ENCODE assay signal across 9 mouse cellular contexts in genomic region chr7:131553771-131554175, GRCm38 (mm10). TPM values are rescaled to one million over a fixed set of nuclear protein-coding genes. Genes with fewer than 3 reads are reported as not detected.
DNase-seq lines count a peak whose midpoint lies in the region; ATAC-seq lines count a peak whose summit lies in the region.
"Had no signal": no experiment of that assay in that cellular context is flagged by ENCODE, and none has a peak within 500 bp of the region (broad histone marks: within the 10 kb centered on the region; RNA-seq: fewer than 3 reads in every experiment).

No protein-coding gene starts in this region.

- peak; percentile 70 for DNase-seq in neural tube, embryonic 11.5 days (ENCODE audit: low spot score)
- DNase-seq in neural tube, embryonic 10.5 days (ENCODE audit: extremely low spot score, low spot score): no peak
- no peak for DNase-seq in liver, embryonic 13.5 days
- no peak for DNase-seq in layer of hippocampus, postnatal 14 days (ENCODE audit: low spot score in 2 of 2)
- DNase-seq in left cerebral cortex, postnatal 14 days (ENCODE audit: low spot score in 2 of 2): no peak

- peaks cover 97% of the 10 kb centered on the region for H3K27me3 ChIP-seq in neural tube, embryonic 11.5 days (ENCODE audit: control insufficient read depth, insufficient read depth, low read length)
- H3K27me3 ChIP-seq in hindbrain, embryonic 13.5 days: peaks cover 98% of the 10 kb centered on the region
- H3K27me3 ChIP-seq in liver, embryonic 13.5 days: peaks cover 100% of the 10 kb centered on the region
- peaks cover 100% of the 10 kb centered on the region for H3K27me3 ChIP-seq in neural tube, embryonic 13.5 days

- no peak overlapping the region for H3K27ac ChIP-seq in neural tube, embryonic 11.5 days (ENCODE audit: low read depth, low read length)
- peak overlapping the region; percentile 61; the same call in 1 of the 2 replicates for H3K27ac ChIP-seq in hindbrain, embryonic 13.5 days
- no peak overlapping the region for H3K27ac ChIP-seq in liver, embryonic 13.5 days
- H3K27ac ChIP-seq in neural tube, embryonic 13.5 days (replicated peaks): no peak overlapping the region

- peak overlapping the region; percentile 33 for H3K4me3 ChIP-seq in neural tube, embryonic 11.5 days (ENCODE audit: low read depth, low read length)
- H3K4me3 ChIP-seq in hindbrain, embryonic 13.5 days: peak overlapping the region; percentile 32
- peak overlapping the region; percentile 31 for H3K4me3 ChIP-seq in liver, embryonic 13.5 days (replicated peaks)
- peak overlapping the region; percentile 29 for H3K4me3 ChIP-seq in neural tube, embryonic 13.5 days

- intact Hi-C loops in left cerebral cortex, postnatal 14 days (cut with DNase I): no loop called here

- under 1% methylated on average over 39 of the region's 39 CpGs for WGBS in neural tube, embryonic 11.5 days
- WGBS in hindbrain, embryonic 13.5 days: 0% methylated on average over 39 of the region's 39 CpGs
- under 1% methylated on average over 32 of the region's 39 CpGs for WGBS in liver, embryonic 13.5 days (ENCODE audit: insufficient replicate concordance)
- under 1% methylated on average over 39 of the region's 39 CpGs for WGBS in neural tube, embryonic 13.5 days

- peak overlapping the region; percentile 49 for H3K4me2 ChIP-seq in neural tube, embryonic 11.5 days (ENCODE audit: low read depth)
- H3K4me2 ChIP-seq in hindbrain, embryonic 13.5 days: peak overlapping the region; percentile 46
- peak overlapping the region; percentile 46 for H3K4me2 ChIP-seq in liver, embryonic 13.5 days
- H3K4me2 ChIP-seq in neural tube, embryonic 13.5 days: peak overlapping the region; percentile 46

- peak; percentile 53 for ATAC-seq in neural tube, embryonic 11.5 days (ENCODE audit: insufficient read depth, low FRiP score, low TSS enrichment)
- ATAC-seq in common myeloid progenitor, adult 5-6 weeks (replicated peaks; ENCODE audit: low read depth, poor library complexity, severe bottlenecking): peak; percentile 57
- ATAC-seq in hindbrain, embryonic 13.5 days (ENCODE audit: low FRiP score): 0 out of 2 replicates have a peak, but pooled peaks have one; percentile 36
- ATAC-seq in liver, embryonic 13.5 days (ENCODE audit: low read depth): peak; percentile 51
- 0 out of 2 replicates have a peak, but pooled peaks have one; percentile 16 for ATAC-seq in neural tube, embryonic 13.5 days (ENCODE audit: low read depth)

- peaks cover 11% of the 10 kb centered on the region for H3K4me1 ChIP-seq in neural tube, embryonic 11.5 days (ENCODE audit: control insufficient read depth, insufficient read depth, low read length)
- peaks cover 32% of the 10 kb centered on the region for H3K4me1 ChIP-seq in hindbrain, embryonic 13.5 days (replicated peaks)
- H3K4me1 ChIP-seq in liver, embryonic 13.5 days (replicated peaks): peaks cover 20% of the 10 kb centered on the region
- peaks cover 29% of the 10 kb centered on the region for H3K4me1 ChIP-seq in neural tube, embryonic 13.5 days (replicated peaks)

- no peaks in the 10 kb centered on the region for H3K9me3 ChIP-seq in neural tube, embryonic 11.5 days (ENCODE audit: control insufficient read depth, low read length)
- H3K9me3 ChIP-seq in hindbrain, embryonic 13.5 days: no peaks in the 10 kb centered on the region
- H3K9me3 ChIP-seq in liver, embryonic 13.5 days (replicated peaks): no peaks in the 10 kb centered on the region
- H3K9me3 ChIP-seq in neural tube, embryonic 13.5 days: no peaks in the 10 kb centered on the region

- H3K9ac ChIP-seq in neural tube, embryonic 11.5 days (ENCODE audit: low read length): no peak overlapping the region; the same call in 1 of the 2 replicates
- peak overlapping the region; percentile 57; the same call in 1 of the 2 replicates for H3K9ac ChIP-seq in hindbrain, embryonic 13.5 days
- no peak overlapping the region for H3K9ac ChIP-seq in liver, embryonic 13.5 days
- H3K9ac ChIP-seq in neural tube, embryonic 13.5 days: 0 out of 2 replicates have a peak overlapping the region, but pooled peaks have one; percentile 32

- no peaks in the 10 kb centered on the region for H3K36me3 ChIP-seq in neural tube, embryonic 11.5 days (ENCODE audit: control insufficient read depth, insufficient read depth, low read length)
- H3K36me3 ChIP-seq in hindbrain, embryonic 13.5 days: no peaks in the 10 kb centered on the region
- no peaks in the 10 kb centered on the region for H3K36me3 ChIP-seq in liver, embryonic 13.5 days
- no peaks in the 10 kb centered on the region for H3K36me3 ChIP-seq in neural tube, embryonic 13.5 days

RNA-seq across cellular contexts. Expression of gene Hmx2, which starts 5.2 kb away (rescaled TPM):
- polyA plus RNA-seq in neural tube, embryonic 11.5 days (2014; fragmentation: Nextera tagmentation; extraction: Ambion mirVana): 1.7 and 2.9 TPM in 2 replicates
- total RNA-seq in common myeloid progenitor, adult 5-6 weeks (2017): not detected in 2 replicates
- 2.4 and 3.3 TPM in 2 replicates for polyA plus RNA-seq in hindbrain, embryonic 13.5 days (2015; fragmentation: Nextera tagmentation; extraction: Ambion mirVana)
- polyA plus RNA-seq in liver, embryonic 13.5 days (2015; fragmentation: Nextera tagmentation; extraction: Ambion mirVana): 0.07 TPM in 1 of 2 replicates, not detected in the other
- 1.2 and 1.5 TPM in 2 replicates for polyA plus RNA-seq in neural tube, embryonic 13.5 days (2015; fragmentation: Nextera tagmentation; extraction: Ambion mirVana)
- total RNA-seq in layer of hippocampus, postnatal 14 days (2021): not detected
- total RNA-seq in left cerebral cortex, postnatal 14 days (2021): not detected
- polyA plus RNA-seq: cerebellum, adult 2 months had no signal

RNA-seq across cellular contexts. Expression of gene Bub3, which starts 6.2 kb away (rescaled TPM):
- 257 TPM in 2 replicates for polyA plus RNA-seq in neural tube, embryonic 11.5 days (2014; fragmentation: Nextera tagmentation; extraction: Ambion mirVana)
- 79.4 and 86.7 TPM in 2 replicates for total RNA-seq in common myeloid progenitor, adult 5-6 weeks (2017)
- polyA plus RNA-seq in hindbrain, embryonic 13.5 days (2015; fragmentation: Nextera tagmentation; extraction: Ambion mirVana): 178 and 200 TPM in 2 replicates
- 134 and 142 TPM in 2 replicates for polyA plus RNA-seq in liver, embryonic 13.5 days (2015; fragmentation: Nextera tagmentation; extraction: Ambion mirVana)
- polyA plus RNA-seq in neural tube, embryonic 13.5 days (2015; fragmentation: Nextera tagmentation; extraction: Ambion mirVana): 148 and 173 TPM in 2 replicates
- total RNA-seq in layer of hippocampus, postnatal 14 days (2021): 10 to 100 TPM; 52.9 to 56.1 TPM
- 10 to 100 TPM; 55.4 to 56.8 TPM for total RNA-seq in left cerebral cortex, postnatal 14 days (2021)

RNA-seq across cellular contexts. Expression of gene Hmx3, which starts 11.1 kb away (rescaled TPM):
- polyA plus RNA-seq in neural tube, embryonic 11.5 days (2014; fragmentation: Nextera tagmentation; extraction: Ambion mirVana): 0.92 and 1.4 TPM in 2 replicates
- total RNA-seq in common myeloid progenitor, adult 5-6 weeks (2017): not detected in 2 replicates
- polyA plus RNA-seq in hindbrain, embryonic 13.5 days (2015; fragmentation: Nextera tagmentation; extraction: Ambion mirVana): 1.3 and 1.6 TPM in 2 replicates
- polyA plus RNA-seq in liver, embryonic 13.5 days (2015; fragmentation: Nextera tagmentation; extraction: Ambion mirVana): not detected in 2 replicates
- 0.52 and 1.0 TPM in 2 replicates for polyA plus RNA-seq in neural tube, embryonic 13.5 days (2015; fragmentation: Nextera tagmentation; extraction: Ambion mirVana)
- not detected for total RNA-seq in layer of hippocampus, postnatal 14 days (2021)
- total RNA-seq in left cerebral cortex, postnatal 14 days (2021): not detected

Comparison
In these comparisons a context has a peak if more than half of its experiments do, and no peak if none do; other contexts are left out.
1. H3K9ac ChIP-seq: peak in hindbrain, embryonic 13.5 days (single experiment) and neural tube, embryonic 13.5 days (single experiment); none in neural tube, embryonic 11.5 days (single experiment) and liver, embryonic 13.5 days (single experiment).
2. Peak in every context shown above with its lines, with median percentiles within 50 percentile points of each other: ATAC-seq, H3K4me2 ChIP-seq and H3K4me3 ChIP-seq.